In genomic region chr4:40268204-40268813, GRCm38 (mm10) we compare ENCODE assay signal across 8 mouse cellular contexts. TPM values are rescaled to one million over a fixed set of nuclear protein-coding genes. Genes with fewer than 3 reads are reported as not detected.
DNase-seq lines count a peak whose midpoint lies in the region; ATAC-seq and TF ChIP-seq lines count a peak whose summit lies in the region.

No protein-coding gene starts in this region.

- peak overlapping the region; percentile 97 for H3K4me3 ChIP-seq in bone marrow, adult 2 months (replicated peaks; ENCODE audit: control insufficient read depth, low read depth, low read length)
- H3K4me3 ChIP-seq in embryonic facial prominence, embryonic 15.5 days (replicated peaks), result peak overlapping the region; percentile 93
- peak overlapping the region; percentile 71 for H3K4me3 ChIP-seq in heart, embryonic 10.5 days
- peak overlapping the region; percentile 82 for H3K4me3 ChIP-seq in kidney, embryonic 15.5 days (replicated peaks)

- H3K27ac ChIP-seq in bone marrow, adult 2 months (ENCODE audit: control insufficient read depth, insufficient read depth, low read depth, low read length, poor library complexity), result peak overlapping the region; percentile 98
- H3K27ac ChIP-seq in embryonic facial prominence, embryonic 15.5 days (replicated peaks), result peak overlapping the region; percentile 100
- H3K27ac ChIP-seq in heart, embryonic 10.5 days, result peak overlapping the region; percentile 98
- H3K27ac ChIP-seq in kidney, embryonic 15.5 days, result peak overlapping the region; percentile 100

- H3K4me2 ChIP-seq in embryonic facial prominence, embryonic 15.5 days (replicated peaks), result peak overlapping the region; percentile 89
- H3K4me2 ChIP-seq in kidney, embryonic 15.5 days, result peak overlapping the region; percentile 88

- H3K36me3 ChIP-seq in embryonic facial prominence, embryonic 15.5 days, result peaks cover 19% of the 10 kb centered on the region
- H3K36me3 ChIP-seq in heart, embryonic 10.5 days, result peaks cover 37% of the 10 kb centered on the region
- H3K36me3 ChIP-seq in kidney, embryonic 15.5 days, result peaks cover 46% of the 10 kb centered on the region

- peak; percentile 54; the same call in 1 of the 2 replicates for TF ChIP-seq POLR2A in bone marrow, adult 2 months (IDR thresholded peaks at IDR 0.05; ENCODE audit: borderline replicate concordance, control insufficient read depth, low read depth, low read length)

- no peaks in the 10 kb centered on the region for H3K27me3 ChIP-seq in embryonic facial prominence, embryonic 15.5 days
- H3K27me3 ChIP-seq in heart, embryonic 10.5 days (ENCODE audit: insufficient read depth, poor library complexity, severe bottlenecking), result no peaks in the 10 kb centered on the region
- no peaks in the 10 kb centered on the region for H3K27me3 ChIP-seq in kidney, embryonic 15.5 days

- ATAC-seq in embryonic facial prominence, embryonic 15.5 days (ENCODE audit: insufficient number of reproducible peaks, low FRiP score, low TSS enrichment, low read depth), result peak; percentile 88
- peak; percentile 83 for ATAC-seq in kidney, embryonic 15.5 days (replicated peaks; ENCODE audit: low FRiP score)
- ATAC-seq in monocyte, adult 5-6 weeks (replicated peaks; ENCODE audit: insufficient number of reproducible peaks, low FRiP score, low TSS enrichment, poor library complexity, severe bottlenecking), result peak; percentile 50

- TF ChIP-seq CTCF in bone marrow, adult 2 months (IDR thresholded peaks at IDR 0.05; ENCODE audit: control insufficient read depth, insufficient read depth, low read length), result no peak

- under 1% methylated on average over 50 of the region's 50 CpGs for WGBS in bone marrow, adult 2 months
- WGBS in embryonic facial prominence, embryonic 15.5 days, result under 1% methylated on average over 49 of the region's 50 CpGs
- WGBS in heart, embryonic 10.5 days, result under 1% methylated on average over 48 of the region's 50 CpGs
- under 1% methylated on average over 50 of the region's 50 CpGs for WGBS in kidney, embryonic 15.5 days

- H3K4me1 ChIP-seq in bone marrow, adult 2 months (ENCODE audit: control insufficient read depth, insufficient read depth, low read length), result peaks cover 1% of the 10 kb centered on the region; the same call in 1 of the 2 replicates
- peaks cover 24% of the 10 kb centered on the region for H3K4me1 ChIP-seq in embryonic facial prominence, embryonic 15.5 days
- peaks cover 24% of the 10 kb centered on the region; the same call in 1 of the 2 replicates for H3K4me1 ChIP-seq in heart, embryonic 10.5 days
- peaks cover 29% of the 10 kb centered on the region for H3K4me1 ChIP-seq in kidney, embryonic 15.5 days

- H3K9ac ChIP-seq in embryonic facial prominence, embryonic 15.5 days, result peak overlapping the region; percentile 87
- H3K9ac ChIP-seq in kidney, embryonic 15.5 days, result peak overlapping the region; percentile 74

- DNase-seq in 416B (ENCODE audit: low read depth) (peak; percentile 88), liver (peak; percentile 93)
- DNase-seq in heart, embryonic 10.5 days (ENCODE audit: low spot score), result peak; percentile 97
- peak; percentile 87 to 95 for DNase-seq in spleen, postnatal 4 days (ENCODE audit: low spot score in 2 of 2)

- H3K9me3 ChIP-seq in embryonic facial prominence, embryonic 15.5 days (replicated peaks), result no peaks in the 10 kb centered on the region
- H3K9me3 ChIP-seq in heart, embryonic 10.5 days, result no peaks in the 10 kb centered on the region
- no peaks in the 10 kb centered on the region for H3K9me3 ChIP-seq in kidney, embryonic 15.5 days (replicated peaks)

RNA-seq across cellular contexts. Expression of gene Smim27, which starts 1.1 kb away (rescaled TPM):
- polyA plus RNA-seq in bone marrow, adult 2 months (2011; ENCODE audit: insufficient read depth, insufficient read length, low replicate concordance, missing spikeins), result 12.2 and 13.7 TPM in 2 replicates
- 35.8 and 36.6 TPM in 2 replicates for polyA plus RNA-seq in embryonic facial prominence, embryonic 15.5 days (2015; fragmentation: Nextera tagmentation; extraction: Ambion mirVana)
- polyA plus RNA-seq in heart, embryonic 10.5 days (2016; fragmentation: Nextera tagmentation; extraction: Ambion mirVana), result 16.3 and 23.2 TPM in 2 replicates
- 40.1 and 40.4 TPM in 2 replicates for polyA plus RNA-seq in kidney, embryonic 15.5 days (2015; fragmentation: Nextera tagmentation; extraction: Ambion mirVana)
- 6.8 to 13.1 TPM (median 8.2 TPM) in 3 replicates for total RNA-seq in monocyte, adult 5-6 weeks (2017)

RNA-seq across cellular contexts. Expression of gene Topors, which starts 1.3 kb away (rescaled TPM):
- polyA plus RNA-seq in bone marrow, adult 2 months (2011; ENCODE audit: insufficient read depth, insufficient read length, low replicate concordance, missing spikeins), result 7.9 and 20.6 TPM in 2 replicates
- polyA plus RNA-seq in embryonic facial prominence, embryonic 15.5 days (2015; fragmentation: Nextera tagmentation; extraction: Ambion mirVana), result 40.4 and 41.2 TPM in 2 replicates
- 34.9 and 40.9 TPM in 2 replicates for polyA plus RNA-seq in heart, embryonic 10.5 days (2016; fragmentation: Nextera tagmentation; extraction: Ambion mirVana)
- polyA plus RNA-seq in kidney, embryonic 15.5 days (2015; fragmentation: Nextera tagmentation; extraction: Ambion mirVana), result 46.7 and 47.7 TPM in 2 replicates
- 78.8 to 88.0 TPM (median 79.8 TPM) in 3 replicates for total RNA-seq in monocyte, adult 5-6 weeks (2017)

RNA-seq across cellular contexts. Expression of gene Ndufb6, which starts 10.9 kb away (rescaled TPM):
- polyA plus RNA-seq in bone marrow, adult 2 months (2011; ENCODE audit: insufficient read depth, insufficient read length, low replicate concordance, missing spikeins), result 30.4 and 44.1 TPM in 2 replicates
- 281 and 287 TPM in 2 replicates for polyA plus RNA-seq in embryonic facial prominence, embryonic 15.5 days (2015; fragmentation: Nextera tagmentation; extraction: Ambion mirVana)
- polyA plus RNA-seq in heart, embryonic 10.5 days (2016; fragmentation: Nextera tagmentation; extraction: Ambion mirVana), result 439 and 487 TPM in 2 replicates
- polyA plus RNA-seq in kidney, embryonic 15.5 days (2015; fragmentation: Nextera tagmentation; extraction: Ambion mirVana), result 348 and 369 TPM in 2 replicates
- total RNA-seq in monocyte, adult 5-6 weeks (2017), result 19.6 to 49.3 TPM (median 45.1 TPM) in 3 replicates

RNA-seq across cellular contexts. Expression of gene Ddx58, which starts 28.7 kb away (rescaled TPM):
- 11.1 and 17.6 TPM in 2 replicates for polyA plus RNA-seq in bone marrow, adult 2 months (2011; ENCODE audit: insufficient read depth, insufficient read length, low replicate concordance, missing spikeins)
- 8.6 and 9.5 TPM in 2 replicates for polyA plus RNA-seq in embryonic facial prominence, embryonic 15.5 days (2015; fragmentation: Nextera tagmentation; extraction: Ambion mirVana)
- polyA plus RNA-seq in heart, embryonic 10.5 days (2016; fragmentation: Nextera tagmentation; extraction: Ambion mirVana), result 3.8 and 4.0 TPM in 2 replicates
- polyA plus RNA-seq in kidney, embryonic 15.5 days (2015; fragmentation: Nextera tagmentation; extraction: Ambion mirVana), result 8.2 and 11.4 TPM in 2 replicates
- 40.6 to 102 TPM (median 50.8 TPM) in 3 replicates for total RNA-seq in monocyte, adult 5-6 weeks (2017)

Comparison
In these comparisons a context has a peak if more than half of its experiments do, and no peak if none do; other contexts are left out.
1. Peak in every context shown above with its lines: DNase-seq, ATAC-seq, H3K4me3 ChIP-seq and H3K27ac ChIP-seq.